Mouse (Mus musculus) liver, postnatal 0 days (tissue): ENCODE results near the gene Btbd9.

Experiments used
- CTCF ChIP-seq: sonication (generic); IDR thresholded peaks from 2 replicates; pipeline ENCODE4 v1.5.1; 2016; ENCODE audit warnings: antibody characterized with exemption, low read depth
- EP300 ChIP-seq: IDR thresholded peaks from 2 replicates; pipeline ENCODE4 v1.6.1; 2016; ENCODE audit warnings: antibody characterized with exemption, low read depth, mild to moderate bottlenecking

- TF ChIP-seq CTCF (no peak), EP300 (no peak)
Observed at GRCm38 (mm10) chr17:30606206-30606605, 29.9 kb upstream of the Btbd9 start.
